Mouse (Mus musculus) granulocyte monocyte progenitor cell, adult 5-6 weeks (primary cell): Measurements from ENCODE around the gene Zfp689. TPM values are rescaled to one million over a fixed set of nuclear protein-coding genes. Genes with fewer than 3 reads are reported as not detected.
"Not testable (repeated sequence)": the region's sequence is repeated elsewhere in the genome, so short reads cannot be mapped to it uniquely, and the experiment has no call there.

Experiments
- ATAC-seq: replicated peaks from 2 replicates; pipeline ENCODE4 v1.8.0; 2016; ENCODE audit warnings: mild to moderate bottlenecking, moderate TSS enrichment, inconsistent platforms; ENCODE audit not compliant: poor library complexity, severe bottlenecking
- total RNA-seq, 2 experiments: library from RNA; stranded (forward) in 1 of 2; stranded (reverse) in 1 of 2; fragments of 200-712, 200-1000 nt in 1 of 2; fragments of >200 nt in 1 of 2; fragmentation: Nextera tagmentation in 1 of 2; gene quantifications; 2 replicates each; pipeline ENCODE4 v1.2.3; 2014 to 2017

Gene Zfp689
- total RNA-seq (2014; fragmentation: Nextera tagmentation) (0.70 and 3.9 TPM in 2 replicates), total RNA-seq (2017) (2.7 and 3.6 TPM in 2 replicates)

- ATAC-seq = peak; percentile 95
Observed at GRCm38 (mm10) chr7:127448521-127449300, at the start of gene Zfp689. Gene Zfp689 (minus strand): TSS chr7:127449158.

GRCm38 (mm10) chr7:127498407-127498806 is 49.4 kb upstream of the Zfp689 start:
- ATAC-seq = no peak

DNA sequence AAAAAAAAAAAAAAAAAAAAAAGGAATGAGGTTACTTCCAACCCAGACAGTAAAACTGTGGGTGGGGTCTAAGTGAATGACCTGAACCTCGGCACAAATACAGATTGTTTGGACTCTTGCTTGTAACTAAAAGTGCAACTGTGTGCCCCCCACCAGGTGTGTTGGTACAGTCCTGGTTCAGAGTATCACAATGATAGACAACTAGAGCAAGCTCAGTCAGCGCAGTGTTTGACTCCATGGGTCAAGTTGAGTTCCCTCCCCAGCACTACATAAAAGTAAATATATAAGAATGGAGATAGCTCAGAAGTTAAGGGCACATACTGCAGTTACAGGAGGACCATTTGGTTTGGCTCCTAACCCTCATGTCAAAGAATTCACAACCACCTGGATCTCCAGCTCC is 48.4 kb upstream of the Zfp689 start:
- ATAC-seq = no peak

DNA sequence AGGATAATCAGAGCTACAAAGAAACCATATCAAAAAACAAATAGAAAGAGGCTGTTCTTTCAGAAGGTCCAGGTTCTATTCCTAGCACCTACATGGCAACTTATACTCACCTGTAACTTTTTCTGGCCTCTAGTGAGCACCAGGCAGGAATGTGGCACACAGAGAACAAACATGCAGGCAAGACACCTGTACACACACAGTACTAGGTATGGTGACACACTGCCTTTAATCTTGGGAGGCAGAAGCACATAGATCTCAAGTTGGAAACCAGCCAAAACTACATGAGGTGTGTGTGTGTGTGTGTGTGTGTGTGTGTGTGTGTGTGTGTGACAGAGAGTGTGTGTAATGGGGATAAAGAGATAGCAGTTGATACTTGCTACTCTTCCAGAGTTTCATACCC is 45.7 kb upstream of the Zfp689 start:
- no peak for ATAC-seq

DNA sequence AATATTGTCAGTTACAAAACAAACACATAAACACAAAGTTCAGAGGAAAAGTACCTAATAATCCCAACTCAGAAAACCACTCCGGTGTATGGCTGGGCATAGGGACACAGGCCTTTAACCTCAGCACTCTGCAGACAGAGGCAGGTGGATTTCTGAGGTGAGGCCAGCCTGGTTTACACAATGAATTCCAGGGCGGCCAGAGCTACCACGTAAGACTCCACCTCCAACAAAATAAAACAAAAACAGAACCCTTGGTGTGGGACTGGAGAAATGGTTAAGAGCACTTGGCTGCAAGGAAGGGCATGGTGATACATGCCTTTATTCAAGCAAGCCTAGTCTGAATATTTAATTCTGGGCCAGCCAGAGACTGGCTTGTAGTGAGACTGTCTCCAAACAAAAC is 42.9 kb upstream of the Zfp689 start:
- no peak for ATAC-seq

GRCm38 (mm10) chr7:127489982-127490381 is 41.0 kb upstream of the Zfp689 start:
- no peak for ATAC-seq

DNA sequence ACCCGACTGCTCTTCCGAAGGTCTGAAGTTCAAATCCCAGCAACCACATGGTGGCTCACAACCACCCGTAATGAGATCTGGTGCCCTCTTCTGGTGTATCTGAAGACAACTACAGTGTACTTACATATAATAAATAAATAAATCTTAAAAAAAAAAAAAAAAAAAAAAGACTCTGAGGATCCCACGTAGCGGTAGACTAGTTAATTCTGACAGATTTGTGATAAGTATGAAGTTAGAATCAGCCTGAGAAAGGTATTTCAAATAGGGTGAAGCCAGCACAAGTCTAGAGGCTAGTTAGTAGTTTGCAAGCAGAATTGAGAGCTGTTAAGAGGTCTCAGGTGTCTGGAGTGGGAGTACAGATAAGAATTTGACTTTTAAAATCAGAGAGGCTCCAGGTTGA is 39.4 kb upstream of the Zfp689 start:
- not testable (repeated sequence) for ATAC-seq

- ATAC-seq = no peak
Observed at GRCm38 (mm10) chr7:127485416-127485815, 36.5 kb upstream of the Zfp689 start.

- peak; percentile 24 for ATAC-seq
Observed at GRCm38 (mm10) chr7:127480321-127480720, 31.4 kb upstream of the Zfp689 start.

- no peak for ATAC-seq
Observed at GRCm38 (mm10) chr7:127479318-127480225, 30.6 kb upstream of the Zfp689 start.

DNA sequence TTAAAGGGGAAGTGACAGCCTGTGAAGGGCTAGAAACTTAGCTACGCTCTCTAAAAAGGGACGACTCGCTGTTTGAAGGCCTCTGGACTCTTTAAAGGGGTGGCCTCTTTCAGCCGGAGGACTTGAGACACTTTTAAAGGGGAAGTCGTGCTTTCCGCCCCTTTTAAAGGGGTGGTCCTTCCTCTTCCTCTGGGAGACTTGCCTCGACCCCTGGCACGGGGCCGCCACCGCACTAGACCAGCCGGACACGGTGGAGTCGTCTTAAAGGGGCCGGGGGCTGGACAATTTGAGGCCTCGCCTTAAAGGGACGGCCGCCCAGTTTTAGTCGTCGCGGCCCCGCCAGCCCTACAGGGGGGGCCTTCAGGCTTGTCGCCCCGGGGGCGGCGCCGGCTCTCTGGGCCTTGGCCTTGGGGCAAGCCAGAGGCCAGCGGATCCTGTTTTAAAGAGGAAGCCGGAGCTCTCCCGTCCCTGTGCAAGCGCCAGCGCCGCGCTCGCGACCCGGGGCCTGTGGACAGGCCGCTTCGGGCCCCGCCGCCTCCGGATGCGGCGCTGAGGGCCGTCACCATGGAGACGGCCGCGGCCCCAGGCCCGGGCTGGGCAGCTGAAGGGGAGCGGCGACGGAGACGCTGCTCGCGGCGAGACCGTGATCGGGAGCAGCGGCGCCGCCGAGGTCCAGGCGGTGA is 29.8 kb upstream of the Zfp689 start, which contains the start of gene Fbrs:
Fbrs (plus strand) TSS at position 565 of the 683 bp plus-strand sequence.
- ATAC-seq = peak; percentile 52

GRCm38 (mm10) chr7:127477687-127478634 is 29.0 kb upstream of the Zfp689 start:
- ATAC-seq = peak; percentile 74

DNA sequence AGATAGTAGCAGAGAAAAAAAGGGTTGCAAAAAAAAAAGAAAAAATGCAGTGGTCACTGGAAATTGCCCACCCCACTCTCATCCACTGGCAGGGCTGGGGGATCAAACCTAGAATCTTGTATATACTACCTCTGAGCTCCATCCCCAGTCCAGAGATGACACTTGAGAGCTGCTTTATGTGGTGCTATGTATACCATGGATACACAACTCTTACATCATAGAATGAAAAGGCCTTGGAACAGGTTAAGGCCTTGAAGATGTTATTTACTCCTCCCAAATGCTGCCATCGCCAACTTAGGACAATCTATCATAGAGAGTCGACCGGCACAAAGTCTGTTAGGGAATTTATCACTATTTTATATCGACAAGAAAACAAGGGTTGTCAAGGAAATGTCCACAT is 27.9 kb upstream of the Zfp689 start:
- ATAC-seq = no peak

GRCm38 (mm10) chr7:127476336-127476735 is 27.4 kb upstream of the Zfp689 start:
- ATAC-seq = no peak

DNA sequence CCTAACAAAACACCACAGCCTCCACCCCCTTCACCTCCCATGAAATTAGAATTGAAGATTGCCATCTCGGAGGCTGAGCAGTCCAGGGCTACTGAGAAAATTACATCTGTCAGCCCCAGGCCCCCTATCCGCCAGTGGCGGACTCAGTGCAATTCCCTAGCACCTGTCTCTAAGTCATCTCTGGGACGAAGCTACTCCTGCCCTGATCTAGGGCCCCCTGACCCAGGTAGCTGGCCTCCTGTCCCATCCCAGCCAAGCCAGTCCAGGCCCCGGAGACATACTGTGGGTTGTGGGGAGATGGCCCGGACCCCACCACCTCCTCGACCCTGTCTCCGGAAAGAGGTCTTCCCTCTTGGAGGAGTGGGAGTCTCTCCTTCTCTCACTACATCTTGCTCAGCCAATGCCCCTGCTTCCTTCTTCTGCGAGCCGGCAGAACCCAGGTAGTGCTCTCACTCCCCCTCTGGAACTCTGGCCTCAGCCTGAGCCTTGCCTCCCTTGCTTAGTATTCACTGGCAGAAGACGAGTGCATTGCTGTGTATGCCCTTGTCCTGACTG is 26.3 kb upstream of the Zfp689 start:
- no peak for ATAC-seq

DNA sequence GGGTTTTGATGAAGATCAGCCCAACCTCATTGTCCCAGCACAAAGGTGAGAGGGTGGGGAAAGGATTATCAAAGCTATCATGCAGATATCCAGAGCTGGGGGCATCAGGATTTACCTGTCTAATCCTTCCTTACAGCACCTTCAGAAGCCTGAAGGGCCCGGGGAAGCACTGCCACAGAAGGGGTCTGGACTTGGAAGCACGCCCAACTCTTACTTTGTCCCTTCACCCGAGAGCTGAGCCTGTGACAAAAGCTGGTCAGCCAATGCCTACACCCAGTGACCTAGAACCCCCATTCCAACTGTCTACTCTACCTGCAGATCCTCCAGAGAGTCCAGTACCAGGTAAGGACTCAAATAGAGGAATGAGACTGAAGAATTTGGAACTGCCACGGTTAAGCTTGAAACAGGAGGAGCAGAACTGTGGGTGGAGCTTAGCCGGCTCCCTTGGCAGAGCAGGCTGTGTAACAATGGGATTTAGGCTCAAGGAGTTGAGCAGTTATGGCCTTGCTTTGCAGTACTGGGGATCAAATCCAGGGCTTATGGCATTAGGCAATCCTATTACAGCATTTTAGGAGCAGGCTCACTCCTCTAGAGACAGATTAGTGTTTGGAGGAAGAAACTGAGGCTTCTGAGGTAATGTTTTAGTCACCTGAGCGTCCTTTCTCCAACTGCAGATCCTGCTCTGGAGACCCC is 25.6 kb upstream of the Zfp689 start:
- ATAC-seq = no peak

DNA sequence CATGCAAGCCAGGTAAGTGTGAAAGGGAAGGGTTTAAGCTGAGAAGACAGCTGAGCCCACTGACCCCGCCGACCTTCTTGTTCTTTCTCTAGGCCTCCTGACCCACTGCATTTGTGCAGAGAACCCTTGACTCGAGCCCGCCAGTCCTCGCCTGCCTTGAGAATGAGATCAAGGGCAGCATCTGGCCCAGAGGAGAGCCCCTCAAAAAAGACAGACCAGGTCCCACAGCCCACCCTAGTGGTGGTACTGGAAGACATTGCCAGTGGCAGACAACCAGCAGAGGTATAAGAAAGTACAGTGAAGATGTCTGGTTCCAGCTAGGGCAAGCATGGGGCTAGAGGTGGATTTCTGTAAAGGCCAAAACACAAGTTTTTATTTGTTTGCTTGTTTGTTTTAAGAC is 24.7 kb upstream of the Zfp689 start:
- no peak for ATAC-seq

- no peak for ATAC-seq
Observed at GRCm38 (mm10) chr7:127472060-127472459, 23.1 kb upstream of the Zfp689 start.

DNA sequence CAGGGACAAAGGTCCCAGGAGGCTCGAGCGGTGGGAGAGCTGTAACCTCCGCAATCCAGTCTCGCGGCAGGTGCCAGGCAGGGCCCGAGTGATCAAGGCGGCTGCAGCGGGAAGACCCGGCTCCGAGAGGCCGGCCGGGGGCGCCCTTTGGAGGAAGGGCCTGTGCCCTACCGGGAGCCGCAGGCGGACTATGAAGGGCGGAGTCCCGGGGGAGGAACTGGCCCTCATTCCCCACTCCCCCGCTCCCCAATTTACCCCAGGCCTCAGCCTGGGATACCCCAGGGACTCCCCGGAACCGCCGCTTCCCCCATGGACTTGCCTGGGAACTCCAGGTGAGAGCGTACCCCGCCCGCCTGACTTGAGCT is 22.7 kb upstream of the Zfp689 start:
- peak; percentile 45 for ATAC-seq
